Mouse (Mus musculus): Measurements from ENCODE around the gene Eif4e3.

GRCm38 (mm10) chr6:99623641-99624040 lies 42.9 kb downstream of the Eif4e3 start:
- TF ChIP-seq POLR2A (IDR thresholded peaks at IDR 0.05; ENCODE audit: control insufficient read depth, low read depth, low read length) (no peak), CTCF (IDR thresholded peaks at IDR 0.05; ENCODE audit: control insufficient read depth, insufficient read depth, insufficient replicate concordance, low read depth, low read length) (no peak; the same call in 1 of the 2 replicates)

All from testis, adult 2 months (tissue).